Mouse (Mus musculus) CH12.LX (cell line): ENCODE measurements around the gene Nt5c1b. TPM values are rescaled to one million over a fixed set of nuclear protein-coding genes. Genes with fewer than 3 reads are reported as not detected.

Experiments
- DNase-seq: peaks from one replicate; pipeline ENCODE4 v3.0.0-alpha.2; 2013; ENCODE audit errors: extremely low read depth
- H3K27ac ChIP-seq: 2 replicates; pipeline ENCODE4 v1.5.1; 2012; ENCODE audit warnings: low read depth, mild to moderate bottlenecking, control low read depth, moderate library complexity; ENCODE audit not compliant: insufficient read depth
- H3K27me3 ChIP-seq: replicated peaks from 2 replicates; pipeline ENCODE3; 2012; ENCODE audit warnings: inconsistent platforms
- H3K36me3 ChIP-seq, 2 experiments: replicated peaks in 1 of 2; 2 replicates each; pipeline versions ENCODE3 to v1.6.1; 2012; ENCODE audit warnings: inconsistent platforms in 1 of 2, low read length in 1 of 2, mild to moderate bottlenecking in 1 of 2, mixed read lengths in 1 of 2, moderate library complexity in 1 of 2; ENCODE audit not compliant: control insufficient read depth in 1 of 2, insufficient read depth in 1 of 2
- H3K4me1 ChIP-seq, 2 experiments: 2 replicates each; pipeline ENCODE4 v1.6.1; 2012; ENCODE audit warnings: inconsistent platforms in 1 of 2, moderate library complexity in 1 of 2; ENCODE audit not compliant: insufficient read depth in 2 of 2, control insufficient read depth in 1 of 2
- H3K4me2 ChIP-seq: 2 replicates; pipeline ENCODE4 v1.6.1; 2012; ENCODE audit warnings: low read depth, mild to moderate bottlenecking, control low read depth; ENCODE audit not compliant: poor library complexity, insufficient read depth, severe bottlenecking
- H3K4me3 ChIP-seq, 3 experiments: fragments of 150-350 bp in 1 of 3; sonication (generic) in 1 of 3; replicated peaks in 1 of 3; 2 replicates each; pipeline versions ENCODE3 to v1.5.1; 2011 to 2012; ENCODE audit warnings: low read depth in 2 of 3, low read length in 2 of 3, mild to moderate bottlenecking in 2 of 3, moderate library complexity in 2 of 3, control low read depth in 1 of 3, improper control_type of control experiment in 1 of 3, inconsistent platforms in 1 of 3, mixed read lengths in 1 of 3; ENCODE audit not compliant: poor library complexity in 1 of 3
- H3K79me2 ChIP-seq: replicated peaks from 2 replicates; pipeline ENCODE4 v1.6.1; 2012; ENCODE audit warnings: mild to moderate bottlenecking, moderate library complexity; ENCODE audit not compliant: control insufficient read depth, poor library complexity, insufficient read depth, severe bottlenecking; ENCODE audit errors: extremely low read depth
- H3K9ac ChIP-seq: 2 replicates; pipeline ENCODE4 v1.6.1; 2012; ENCODE audit warnings: low read depth, mild to moderate bottlenecking, control low read depth, moderate library complexity; ENCODE audit not compliant: insufficient read depth
- H3K9me3 ChIP-seq: replicated peaks from 2 replicates; pipeline ENCODE3; 2012; ENCODE audit warnings: low read length, inconsistent platforms, mixed read lengths
- BHLHE40 ChIP-seq: IDR thresholded peaks from 2 replicates; pipeline ENCODE4 v1.6.1; 2011; ENCODE audit warnings: mild to moderate bottlenecking, low read depth, low read length, improper control_type of control experiment
- CHD1 ChIP-seq: IDR thresholded peaks from 2 replicates; pipeline ENCODE4 v1.6.1; 2012; ENCODE audit warnings: low read depth, low read length, improper control_type of control experiment, inconsistent platforms
- CHD2 ChIP-seq: IDR thresholded peaks from 2 replicates; pipeline ENCODE4 v1.6.1; 2011; ENCODE audit warnings: low read length, improper control_type of control experiment
- CTCF ChIP-seq, 2 experiments: IDR thresholded peaks in 1 of 2; conservative IDR thresholded peaks in 1 of 2; 2 replicates each; pipeline ENCODE4 v1.5.1; 2011 to 2012; ENCODE audit warnings: low read depth in 2 of 2, low read length in 2 of 2, improper control_type of control experiment in 1 of 2, inconsistent platforms in 1 of 2, mild to moderate bottlenecking in 1 of 2, moderate library complexity in 1 of 2
- E2F4 ChIP-seq: IDR thresholded peaks from 2 replicates; pipeline ENCODE4 v1.6.1; 2011; ENCODE audit warnings: low read depth, low read length, improper control_type of control experiment; ENCODE audit not compliant: insufficient replicate concordance
- ELF1 ChIP-seq: IDR thresholded peaks from 2 replicates; pipeline ENCODE4 v1.6.1; 2014; ENCODE audit warnings: low read depth, mild to moderate bottlenecking, inconsistent platforms, low read length, improper control_type of control experiment
- EP300 ChIP-seq: IDR thresholded peaks from 2 replicates; pipeline ENCODE4 v1.6.1; 2011; ENCODE audit warnings: low read length, improper control_type of control experiment
- ETS1 ChIP-seq: conservative IDR thresholded peaks from 2 replicates; pipeline ENCODE4 v1.6.1; 2012; ENCODE audit warnings: low read depth, mild to moderate bottlenecking, inconsistent platforms, low read length, improper control_type of control experiment, moderate library complexity
- GABPA ChIP-seq: IDR thresholded peaks from 2 replicates; pipeline ENCODE4 v1.6.1; 2012; ENCODE audit warnings: low read depth, low read length, improper control_type of control experiment, inconsistent platforms; ENCODE audit not compliant: insufficient replicate concordance
- HCFC1 ChIP-seq: IDR thresholded peaks from 2 replicates; pipeline ENCODE4 v1.6.1; 2012; ENCODE audit warnings: low read depth, mild to moderate bottlenecking, inconsistent platforms, low read length, improper control_type of control experiment
- IRF4 ChIP-seq: IDR thresholded peaks from 2 replicates; pipeline ENCODE4 v1.6.1; 2014; ENCODE audit warnings: low read depth, mild to moderate bottlenecking, inconsistent platforms, low read length, improper control_type of control experiment
- JUN ChIP-seq: IDR thresholded peaks from 2 replicates; pipeline ENCODE4 v1.6.1; 2011; ENCODE audit warnings: low read depth, mild to moderate bottlenecking, low read length, improper control_type of control experiment, moderate library complexity; ENCODE audit not compliant: insufficient read depth
- JUND ChIP-seq: conservative IDR thresholded peaks from 2 replicates; pipeline ENCODE4 v1.6.1; 2011; ENCODE audit warnings: low read depth, low read length, improper control_type of control experiment
- KAT2A ChIP-seq: IDR thresholded peaks from 2 replicates; pipeline ENCODE4 v1.6.1; 2012; ENCODE audit warnings: low read length, improper control_type of control experiment, inconsistent platforms; ENCODE audit not compliant: insufficient replicate concordance
- MAFK ChIP-seq: IDR thresholded peaks from 2 replicates; pipeline ENCODE4 v1.6.1; 2011; ENCODE audit warnings: low read length, improper control_type of control experiment; ENCODE audit not compliant: insufficient replicate concordance
- MAX ChIP-seq: IDR thresholded peaks from 2 replicates; pipeline ENCODE4 v1.6.1; 2011; ENCODE audit warnings: low read length, improper control_type of control experiment
- MAZ ChIP-seq: IDR thresholded peaks from 2 replicates; pipeline ENCODE4 v1.6.1; 2012; ENCODE audit warnings: low read depth, mild to moderate bottlenecking, inconsistent platforms, low read length, improper control_type of control experiment, moderate library complexity
- MEF2A ChIP-seq: IDR thresholded peaks from 2 replicates; pipeline ENCODE4 v1.6.1; 2014; ENCODE audit warnings: low read depth, mild to moderate bottlenecking, inconsistent platforms, low read length, improper control_type of control experiment, borderline replicate concordance
- MXI1 ChIP-seq: IDR thresholded peaks from 2 replicates; pipeline ENCODE4 v1.6.1; 2011; ENCODE audit warnings: mild to moderate bottlenecking, low read depth, low read length, improper control_type of control experiment
- MYC ChIP-seq: IDR thresholded peaks from 2 replicates; pipeline ENCODE4 v1.6.1; 2011; ENCODE audit warnings: low read depth, mild to moderate bottlenecking, improper control_type of control experiment, low read length
- NELFE ChIP-seq: IDR thresholded peaks from 2 replicates; pipeline ENCODE4 v1.6.1; 2011; ENCODE audit warnings: low read depth, low read length, improper control_type of control experiment
- NRF1 ChIP-seq: IDR thresholded peaks from 2 replicates; pipeline ENCODE4 v1.6.1; 2014; ENCODE audit warnings: low read depth, mild to moderate bottlenecking, inconsistent platforms, low read length, improper control_type of control experiment, moderate library complexity
- PAX5 ChIP-seq: IDR thresholded peaks from 2 replicates; pipeline ENCODE4 v1.6.1; 2012; ENCODE audit warnings: low read length, inconsistent platforms, mixed read lengths
- POLR2A ChIP-seq: IDR thresholded peaks from 2 replicates; pipeline ENCODE4 v1.6.1; 2011; ENCODE audit warnings: low read depth, mild to moderate bottlenecking, improper control_type of control experiment, low read length
- POLR2AphosphoS2 ChIP-seq: IDR thresholded peaks from 2 replicates; pipeline ENCODE4 v1.6.1; 2011; ENCODE audit warnings: low read depth, low read length, improper control_type of control experiment
- RAD21 ChIP-seq: IDR thresholded peaks from 2 replicates; pipeline ENCODE4 v1.6.1; 2011; ENCODE audit warnings: low read depth, mild to moderate bottlenecking, low read length, improper control_type of control experiment, moderate library complexity
- RCOR1 ChIP-seq: conservative IDR thresholded peaks from 2 replicates; pipeline ENCODE4 v1.6.1; 2012; ENCODE audit warnings: low read depth, mild to moderate bottlenecking, inconsistent platforms, low read length, improper control_type of control experiment
- SIN3A ChIP-seq: IDR thresholded peaks from 2 replicates; pipeline ENCODE4 v1.6.1; 2012; ENCODE audit warnings: low read length, improper control_type of control experiment, inconsistent platforms
- SMC3 ChIP-seq: IDR thresholded peaks from 2 replicates; pipeline ENCODE4 v1.6.1; 2011; ENCODE audit warnings: low read depth, low read length, improper control_type of control experiment
- TBP ChIP-seq: conservative IDR thresholded peaks from 2 replicates; pipeline ENCODE4 v1.6.1; 2011; ENCODE audit warnings: low read depth, low read length, improper control_type of control experiment
- TCF12 ChIP-seq: IDR thresholded peaks from 2 replicates; pipeline ENCODE4 v1.6.1; 2014; ENCODE audit warnings: low read depth, mild to moderate bottlenecking, inconsistent platforms, low read length, improper control_type of control experiment
- UBTF ChIP-seq: IDR thresholded peaks from 2 replicates; pipeline ENCODE4 v1.6.1; 2012; ENCODE audit warnings: low read depth, mild to moderate bottlenecking, inconsistent platforms, low read length, improper control_type of control experiment, moderate library complexity
- USF1 ChIP-seq: IDR thresholded peaks from 2 replicates; pipeline ENCODE4 v1.6.1; 2014; ENCODE audit warnings: low read depth, mild to moderate bottlenecking, inconsistent platforms, low read length, improper control_type of control experiment
- USF2 ChIP-seq: conservative IDR thresholded peaks from 2 replicates; pipeline ENCODE4 v1.6.1; 2011; ENCODE audit warnings: low read depth, low read length, improper control_type of control experiment
- ZC3H11A ChIP-seq: IDR thresholded peaks from 2 replicates; pipeline ENCODE4 v1.6.1; 2012; ENCODE audit warnings: low read depth, mild to moderate bottlenecking, inconsistent platforms, low read length, improper control_type of control experiment
- ZKSCAN1 ChIP-seq: IDR thresholded peaks from 2 replicates; pipeline ENCODE4 v1.6.1; 2012; ENCODE audit warnings: low read depth, inconsistent platforms, low read length, improper control_type of control experiment, borderline replicate concordance
- ZMIZ1 ChIP-seq: IDR thresholded peaks from 2 replicates; pipeline ENCODE4 v1.6.1; 2012; ENCODE audit warnings: low read depth, mild to moderate bottlenecking, inconsistent platforms, low read length, improper control_type of control experiment
- ZNF384 ChIP-seq: IDR thresholded peaks from 2 replicates; pipeline ENCODE4 v1.6.1; 2012; ENCODE audit warnings: low read depth, low read length, improper control_type of control experiment, inconsistent platforms
- dilution Hi-C: fragments of 300-500 bp; cut with MboI; formaldehyde crosslinking; loops from 2 replicates; pipeline ENCODE4 v1.14.3; 2020; ENCODE audit warnings: low sequenced_read_pairs; ENCODE audit not compliant: extremely low pct_unique_long_range_greater_than_20kb, extremely low pct_ligation_motif_present
- in situ Hi-C: fragments of 300-500 bp; cut with MboI; formaldehyde crosslinking; loops from 3 replicates; pipeline ENCODE4 v1.14.3; 2019; ENCODE audit warnings: low sequenced_read_pairs, low pct_ligation_motif_present, low pct_unique_long_range_greater_than_20kb, mixed read lengths
- polyA plus RNA-seq: library from polyadenylated mRNA; unstranded; fragments of >175 nt; gene quantifications from 2 replicates; pipeline ENCODE4 v1.2.1, GENCODE M21; 2012; ENCODE audit warnings: low read depth; ENCODE audit not compliant: insufficient read length
- total RNA-seq, 2 experiments: library from RNA; depleted of rRNA; stranded (reverse); fragments of 300-350 nt in 1 of 2; fragments of >200 nt in 1 of 2; gene quantifications; 2 replicates each; pipeline ENCODE4 v1.2.3; 2012 to 2014

Nt5c1b gene
- total and polyA plus RNA-seq, 3 experiments = not detected

- Histone ChIP-seq H3K79me2 (no peaks in the 10 kb centered on the region), H3K9ac (peak within 1 kb of the TSS; percentile 91), H3K27me3 (no peaks in the 10 kb centered on the region), H3K36me3 (peaks cover 0 to 12% of the 10 kb centered on the region in 2 experiments), H3K9me3 (no peaks in the 10 kb centered on the region), H3K4me3 (peak within 1 kb of the TSS; percentile 79 to 97 (median 88)), H3K4me1 (peaks cover 0 to 9% of the 10 kb centered on the region in 2 experiments; a peak in 1 of 4 replicates), H3K4me2 (peak within 1 kb of the TSS; percentile 68; the same call in 1 of the 2 replicates), H3K27ac (peak within 1 kb of the TSS; percentile 93)
- peak; percentile 92 for DNase-seq
- dilution Hi-C loops (no loop called here), in situ Hi-C loops (no loop called here)
- no peak for TF ChIP-seq RAD21
- no peak for TF ChIP-seq JUN
- TF ChIP-seq ZNF384 = no peak
- TF ChIP-seq USF2 = no peak
- no peak for TF ChIP-seq ZKSCAN1
- peak; percentile 93 for TF ChIP-seq ELF1
- peak; percentile 96 for TF ChIP-seq UBTF
- TF ChIP-seq PAX5 = no peak
- TF ChIP-seq POLR2A = peak; percentile 69
- 0 out of 2 replicates have a peak, but pooled peaks have one; percentile 43 for TF ChIP-seq MEF2A
- no peak for TF ChIP-seq USF1
- peak; percentile 58 for TF ChIP-seq NRF1
- peak; percentile 90 for TF ChIP-seq NELFE
- 0 out of 2 replicates have a peak, but pooled peaks have one; percentile 44 for TF ChIP-seq TBP
- peak; percentile 77 for TF ChIP-seq MXI1
- TF ChIP-seq MAZ = no peak
- no peak for TF ChIP-seq JUND
- no peak for TF ChIP-seq RCOR1
- TF ChIP-seq CHD1 = no peak
- TF ChIP-seq KAT2A = peak; percentile 94; the same call in 1 of the 2 replicates
- peak; percentile 30; the same call in 1 of the 2 replicates for TF ChIP-seq GABPA
- TF ChIP-seq HCFC1 = peak; percentile 97
- peak; percentile 76 for TF ChIP-seq TCF12
- no peak for TF ChIP-seq ETS1
- TF ChIP-seq MYC = 0 out of 2 replicates have a peak, but pooled peaks have one; percentile 12
- TF ChIP-seq ZMIZ1 = peak; percentile 75
- TF ChIP-seq IRF4 = peak; percentile 51; the same call in 1 of the 2 replicates
- no peak for TF ChIP-seq SMC3
- peak; percentile 41; the same call in 1 of the 2 replicates for TF ChIP-seq CHD2
- no peak; the same call in 1 of the 2 replicates for TF ChIP-seq MAX
- peak; percentile 19; the same call in 1 of the 2 replicates for TF ChIP-seq BHLHE40
- no peak for TF ChIP-seq MAFK
- TF ChIP-seq E2F4 = no peak
- no peak for TF ChIP-seq ZC3H11A
- TF ChIP-seq CTCF (conservative IDR thresholded peaks at IDR 0.05 in 1 of 2, IDR thresholded peaks at IDR 0.05 in 1 of 2; ENCODE audit: low read depth in 2 of 2, low read length in 2 of 2) = peak in 1 of 2 experiments; percentile 64; a peak in 2 of 4 replicates
- TF ChIP-seq EP300 = no peak
- peak; percentile 86 for TF ChIP-seq SIN3A
- peak; percentile 42; the same call in 1 of the 2 replicates for TF ChIP-seq POLR2AphosphoS2
Measured at GRCm38 (mm10) chr12:10390671-10391441, 21.1 kb downstream of the Nt5c1b start, which contains the start of gene Rdh14. Gene Rdh14, plus strand, starts transcription at chr12:10390772.
